Mouse (Mus musculus): Measurements from ENCODE around the gene Mtr. TPM values are rescaled to one million over a fixed set of nuclear protein-coding genes. Genes with fewer than 3 reads are reported as not detected.

The Mtr gene
- polyA plus RNA-seq, 1 experiment from 2014 or later, result 18.7 TPM

GRCm38 (mm10) chr13:12227606-12228005, 30.3 kb downstream of the Mtr start:
- ATAC-seq (ENCODE audit: low FRiP score, low read depth), result no peak
- no peaks in the 10 kb centered on the region for H3K9me3 ChIP-seq

GRCm38 (mm10) chr13:12218603-12219002, 39.3 kb downstream of the Mtr start:
- Histone ChIP-seq H3K9me3 (no peaks in the 10 kb centered on the region), H3K27me3 (no peaks in the 10 kb centered on the region), H3K4me1 (no peaks in the 10 kb centered on the region), H3K9ac (no peak overlapping the region), H3K27ac (no peak overlapping the region), H3K4me2 (replicated peaks) (no peak overlapping the region), H3K36me3 (peaks cover 73% of the 10 kb centered on the region), H3K4me3 (no peak overlapping the region)
- WGBS, result 93% methylated on average over 14 of the region's 14 CpGs
- no peak for ATAC-seq (ENCODE audit: low FRiP score, low read depth)

More at GRCm38 (mm10) chr13:12227606-12228005, 30.3 kb downstream of the Mtr start:
- Histone ChIP-seq H3K27ac (no peak overlapping the region), H3K4me2 (replicated peaks) (no peak overlapping the region), H3K4me1 (no peaks in the 10 kb centered on the region), H3K9ac (no peak overlapping the region), H3K36me3 (peaks cover 77% of the 10 kb centered on the region), H3K4me3 (no peak overlapping the region), H3K27me3 (no peaks in the 10 kb centered on the region)
- WGBS, result 83% methylated on average over 5 of the region's 5 CpGs

GRCm38 (mm10) chr13:12214922-12215321, 43.0 kb downstream of the Mtr start:
- H3K4me2 ChIP-seq (replicated peaks), result no peak overlapping the region
- no peak overlapping the region for H3K27ac ChIP-seq
- no peaks in the 10 kb centered on the region for H3K27me3 ChIP-seq
- H3K4me1 ChIP-seq, result no peaks in the 10 kb centered on the region
- H3K36me3 ChIP-seq, result peaks cover 73% of the 10 kb centered on the region
- ATAC-seq (ENCODE audit: low FRiP score, low read depth), result no peak
- no peak overlapping the region for H3K9ac ChIP-seq
- no peaks in the 10 kb centered on the region for H3K9me3 ChIP-seq
- no peak overlapping the region for H3K4me3 ChIP-seq
- 89% methylated on average over 5 of the region's 5 CpGs for WGBS

- H3K9ac ChIP-seq, result no peak overlapping the region
- no peak overlapping the region; the same call in 1 of the 2 replicates for H3K27ac ChIP-seq
- ATAC-seq (ENCODE audit: low FRiP score, low read depth), result no peak
- H3K4me3 ChIP-seq, result no peak overlapping the region
- no peak overlapping the region for H3K4me2 ChIP-seq (replicated peaks)
- no peaks in the 10 kb centered on the region for H3K27me3 ChIP-seq
- 82% methylated on average over 2 of the region's 2 CpGs for WGBS
- H3K4me1 ChIP-seq, result no peaks in the 10 kb centered on the region
- peaks cover 62% of the 10 kb centered on the region for H3K36me3 ChIP-seq
- H3K9me3 ChIP-seq, result no peaks in the 10 kb centered on the region
These were observed 46.9 kb downstream of the Mtr start for GRCm38 (mm10) chr13:12211058-12211457.

GRCm38 (mm10) chr13:12210023-12210762, 47.7 kb downstream of the Mtr start:
- Histone ChIP-seq H3K9ac (no peak overlapping the region), H3K27me3 (no peaks in the 10 kb centered on the region), H3K4me1 (no peaks in the 10 kb centered on the region), H3K27ac (no peak overlapping the region), H3K4me3 (no peak overlapping the region), H3K9me3 (no peaks in the 10 kb centered on the region), H3K4me2 (replicated peaks) (no peak overlapping the region), H3K36me3 (peaks cover 65% of the 10 kb centered on the region)
- ATAC-seq (ENCODE audit: low FRiP score, low read depth), result no peak
- WGBS, result 76% methylated on average over 10 of the region's 10 CpGs

- no peak for ATAC-seq (ENCODE audit: low FRiP score, low read depth)
- no peak overlapping the region for H3K4me3 ChIP-seq
- no peaks in the 10 kb centered on the region for H3K9me3 ChIP-seq
- no peaks in the 10 kb centered on the region for H3K4me1 ChIP-seq
- no peak overlapping the region for H3K4me2 ChIP-seq (replicated peaks)
- H3K27me3 ChIP-seq, result no peaks in the 10 kb centered on the region
- WGBS, result 82% methylated on average over 5 of the region's 5 CpGs
- H3K36me3 ChIP-seq, result peaks cover 69% of the 10 kb centered on the region
- no peak overlapping the region for H3K9ac ChIP-seq
- no peak overlapping the region for H3K27ac ChIP-seq
These were observed 57.5 kb downstream of the Mtr start for GRCm38 (mm10) chr13:12200372-12200771.

GRCm38 (mm10) chr13:12198486-12198885, 59.4 kb downstream of the Mtr start:
- no peak for ATAC-seq (ENCODE audit: low FRiP score, low read depth)
- no peak overlapping the region for H3K9ac ChIP-seq
- no peak overlapping the region for H3K27ac ChIP-seq
- 97% methylated on average over 2 of the region's 2 CpGs for WGBS
- no peak overlapping the region for H3K4me2 ChIP-seq (replicated peaks)
- H3K9me3 ChIP-seq, result no peaks in the 10 kb centered on the region
- no peaks in the 10 kb centered on the region for H3K27me3 ChIP-seq
- H3K36me3 ChIP-seq, result peaks cover 78% of the 10 kb centered on the region
- no peaks in the 10 kb centered on the region for H3K4me1 ChIP-seq
- H3K4me3 ChIP-seq, result no peak overlapping the region

- Histone ChIP-seq H3K9me3 (no peaks in the 10 kb centered on the region), H3K36me3 (peaks cover 91% of the 10 kb centered on the region), H3K27me3 (no peaks in the 10 kb centered on the region), H3K4me3 (no peak overlapping the region), H3K27ac (no peak overlapping the region), H3K4me1 (no peaks in the 10 kb centered on the region), H3K9ac (no peak overlapping the region), H3K4me2 (replicated peaks) (no peak overlapping the region)
- no peak for ATAC-seq (ENCODE audit: low FRiP score, low read depth)
- WGBS, result 89% methylated on average over 4 of the region's 4 CpGs
These were observed 61.1 kb downstream of the Mtr start for GRCm38 (mm10) chr13:12196861-12197260.

GRCm38 (mm10) chr13:12196012-12196411, 61.9 kb downstream of the Mtr start:
- Histone ChIP-seq H3K4me3 (no peak overlapping the region), H3K4me1 (no peaks in the 10 kb centered on the region), H3K27me3 (no peaks in the 10 kb centered on the region), H3K9ac (no peak overlapping the region), H3K9me3 (no peaks in the 10 kb centered on the region), H3K36me3 (peaks cover 88% of the 10 kb centered on the region), H3K27ac (no peak overlapping the region), H3K4me2 (replicated peaks) (no peak overlapping the region)
- WGBS, result 88% methylated on average over 3 of the region's 3 CpGs
- no peak for ATAC-seq (ENCODE audit: low FRiP score, low read depth)

- no peak for ATAC-seq (ENCODE audit: low FRiP score, low read depth)
- Histone ChIP-seq H3K9ac (no peak overlapping the region), H3K4me1 (no peaks in the 10 kb centered on the region), H3K9me3 (no peaks in the 10 kb centered on the region), H3K27ac (no peak overlapping the region), H3K4me2 (replicated peaks) (no peak overlapping the region), H3K27me3 (no peaks in the 10 kb centered on the region), H3K4me3 (no peak overlapping the region), H3K36me3 (peaks cover 84% of the 10 kb centered on the region)
- 84% methylated on average over 12 of the region's 12 CpGs for WGBS
These were observed 62.8 kb downstream of the Mtr start for GRCm38 (mm10) chr13:12194942-12195662.

- no peak overlapping the region for H3K9ac ChIP-seq
- H3K27ac ChIP-seq, result no peak overlapping the region
- no peaks in the 10 kb centered on the region for H3K27me3 ChIP-seq
- H3K4me2 ChIP-seq (replicated peaks), result no peak overlapping the region
- 95% methylated on average over 11 of the region's 11 CpGs for WGBS
- no peak for ATAC-seq (ENCODE audit: low FRiP score, low read depth)
- H3K9me3 ChIP-seq, result no peaks in the 10 kb centered on the region
- H3K4me1 ChIP-seq, result no peaks in the 10 kb centered on the region
- no peak overlapping the region for H3K4me3 ChIP-seq
- H3K36me3 ChIP-seq, result peaks cover 74% of the 10 kb centered on the region
These were observed 68.7 kb downstream of the Mtr start for GRCm38 (mm10) chr13:12189219-12189618.

- H3K36me3 ChIP-seq, result peaks cover 72% of the 10 kb centered on the region
- no peak overlapping the region for H3K9ac ChIP-seq
- no peak overlapping the region for H3K4me3 ChIP-seq
- no peaks in the 10 kb centered on the region for H3K9me3 ChIP-seq
- no peak overlapping the region for H3K4me2 ChIP-seq (replicated peaks)
- H3K27ac ChIP-seq, result no peak overlapping the region
- ATAC-seq (ENCODE audit: low FRiP score, low read depth), result no peak
- H3K4me1 ChIP-seq, result no peaks in the 10 kb centered on the region
- WGBS, result 91% methylated on average over 11 of the region's 11 CpGs
- H3K27me3 ChIP-seq, result no peaks in the 10 kb centered on the region
These were observed 69.1 kb downstream of the Mtr start for GRCm38 (mm10) chr13:12188804-12189203.

Measured in limb, embryonic 13.5 days (tissue).